Mouse (Mus musculus): ENCODE measurements at regions not wholly inside any gene's neighbourhood (a gene's known extent, or its start where the extent isn't known, plus 50 kb on each side); places are given as distances from the start of the nearest gene placed in this dataset.
A peak's percentile ranks its signal among the peaks of the same experiment; 100 is the strongest.

- DNase-seq (ENCODE audit: low spot score) (no peak), ATAC-seq (ENCODE audit: low FRiP score) (no peak)
- WGBS: 80% methylated on average over 4 of the region's 4 CpGs
- Histone ChIP-seq H3K9ac (replicated peaks; ENCODE audit: low read length, poor library complexity, severe bottlenecking) (no peak overlapping the region), H3K4me3 (ENCODE audit: low read depth, low read length) (no peak overlapping the region), H3K4me1 (ENCODE audit: insufficient read depth, low read length) (no peaks in the 10 kb centered on the region), H3K4me2 (ENCODE audit: low read depth, low read length, poor library complexity, severe bottlenecking) (no peak overlapping the region), H3K27ac (ENCODE audit: low read depth, low read length) (no peak overlapping the region), H3K9me3 (ENCODE audit: low read length) (no peaks in the 10 kb centered on the region), H3K36me3 (ENCODE audit: insufficient read depth, low read length) (no peaks in the 10 kb centered on the region), H3K27me3 (ENCODE audit: insufficient read depth, low read length) (no peaks in the 10 kb centered on the region)
- TF ChIP-seq CTCF (IDR thresholded peaks at IDR 0.05): no peak
Measured at GRCm38 (mm10) chr3:118102635-118103034, 233.9 kb upstream of the Snx7 start.

DNA sequence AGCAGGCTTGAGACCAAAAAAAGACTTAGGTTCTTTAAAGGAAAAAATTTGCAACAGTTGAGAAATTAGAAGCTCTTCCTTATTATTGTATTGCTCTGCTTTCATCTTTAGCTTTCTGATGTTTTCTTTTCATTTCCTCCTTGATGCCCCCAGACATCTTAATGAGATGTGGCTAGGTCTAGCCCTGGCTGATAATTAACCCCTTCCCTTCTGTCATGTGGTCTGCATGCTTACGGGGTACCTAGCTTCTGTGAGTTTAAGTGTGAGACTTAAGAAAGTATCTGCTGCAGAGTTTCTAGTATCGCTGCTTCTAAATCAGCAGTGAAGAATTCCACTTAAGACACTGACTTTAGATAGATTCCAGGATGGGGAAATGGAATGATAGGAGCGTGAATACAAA, 215.8 kb upstream of the Snx7 start:
- no peak for ATAC-seq (ENCODE audit: low FRiP score)
- TF ChIP-seq CTCF (IDR thresholded peaks at IDR 0.05): no peak

DNA sequence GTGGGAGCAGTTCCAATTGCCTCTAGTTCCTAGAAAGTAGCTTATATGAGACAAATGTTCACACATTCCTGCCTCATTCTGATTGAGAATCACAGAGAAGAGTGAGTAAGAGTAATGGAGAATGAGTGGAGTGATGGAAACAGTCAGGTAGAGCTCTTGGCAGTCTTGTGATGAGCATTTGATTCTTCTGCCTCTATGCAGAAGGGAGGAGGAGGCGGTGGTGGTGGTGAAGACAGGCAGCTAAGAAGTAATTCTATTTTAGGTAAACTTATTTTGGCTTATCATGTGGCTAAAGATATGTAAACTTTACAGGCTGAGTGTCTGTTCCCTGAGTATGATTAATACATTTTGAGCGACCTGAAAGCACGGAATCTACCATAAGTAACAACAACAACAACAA, 203.6 kb upstream of the Snx7 start:
- Histone ChIP-seq H3K27ac (ENCODE audit: low read depth, low read length) (no peak overlapping the region), H3K4me1 (ENCODE audit: insufficient read depth, low read length) (no peaks in the 10 kb centered on the region), H3K4me3 (ENCODE audit: low read depth, low read length) (no peak overlapping the region), H3K9me3 (ENCODE audit: low read length) (no peaks in the 10 kb centered on the region), H3K4me2 (ENCODE audit: low read depth, low read length, poor library complexity, severe bottlenecking) (no peak overlapping the region), H3K36me3 (ENCODE audit: insufficient read depth, low read length) (no peaks in the 10 kb centered on the region), H3K9ac (replicated peaks; ENCODE audit: low read length, poor library complexity, severe bottlenecking) (no peak overlapping the region), H3K27me3 (ENCODE audit: insufficient read depth, low read length) (no peaks in the 10 kb centered on the region)
- ATAC-seq (ENCODE audit: low FRiP score) (no peak), DNase-seq (ENCODE audit: low spot score) (no peak)
- WGBS: 93% methylated on average over 3 of the region's 3 CpGs
- no peak for TF ChIP-seq CTCF (IDR thresholded peaks at IDR 0.05)

More for the DNA sequence above, 215.8 kb upstream of the Snx7 start:
- Histone ChIP-seq H3K4me3 (ENCODE audit: low read depth, low read length) (no peak overlapping the region), H3K27ac (ENCODE audit: low read depth, low read length) (no peak overlapping the region), H3K9me3 (ENCODE audit: low read length) (no peaks in the 10 kb centered on the region), H3K4me2 (ENCODE audit: low read depth, low read length, poor library complexity, severe bottlenecking) (no peak overlapping the region), H3K36me3 (ENCODE audit: insufficient read depth, low read length) (no peaks in the 10 kb centered on the region), H3K9ac (replicated peaks; ENCODE audit: low read length, poor library complexity, severe bottlenecking) (no peak overlapping the region), H3K27me3 (ENCODE audit: insufficient read depth, low read length) (no peaks in the 10 kb centered on the region), H3K4me1 (ENCODE audit: insufficient read depth, low read length) (no peaks in the 10 kb centered on the region)
- WGBS: 78% methylated on average over 3 of the region's 3 CpGs
- no peak for DNase-seq (ENCODE audit: low spot score)

DNA sequence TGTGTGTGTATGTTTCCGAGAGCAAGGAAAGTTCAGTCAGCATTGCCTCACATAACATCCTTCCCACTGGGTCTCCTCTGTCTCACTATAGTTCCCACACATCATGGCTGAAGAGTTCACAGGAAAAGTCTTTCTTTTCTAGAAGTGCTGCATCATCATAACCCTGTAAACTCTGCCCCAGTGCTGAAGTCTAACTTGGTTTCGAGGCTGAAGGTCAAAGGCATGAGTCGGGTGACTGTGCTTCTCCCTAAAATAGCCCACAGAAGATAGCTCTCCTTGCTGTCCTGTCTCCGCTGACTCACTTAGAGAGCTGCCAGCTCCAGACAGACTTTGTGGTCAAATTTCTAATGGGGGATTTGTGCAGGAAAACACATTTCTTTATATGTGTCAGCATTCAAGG, 201.4 kb upstream of the Snx7 start:
- no peak for DNase-seq (ENCODE audit: low spot score)
- Histone ChIP-seq H3K27me3 (ENCODE audit: insufficient read depth, low read length) (no peaks in the 10 kb centered on the region), H3K36me3 (ENCODE audit: insufficient read depth, low read length) (no peaks in the 10 kb centered on the region), H3K4me2 (ENCODE audit: low read depth, low read length, poor library complexity, severe bottlenecking) (no peak overlapping the region), H3K9me3 (ENCODE audit: low read length) (no peaks in the 10 kb centered on the region), H3K27ac (ENCODE audit: low read depth, low read length) (no peak overlapping the region), H3K9ac (replicated peaks; ENCODE audit: low read length, poor library complexity, severe bottlenecking) (no peak overlapping the region), H3K4me1 (ENCODE audit: insufficient read depth, low read length) (no peaks in the 10 kb centered on the region), H3K4me3 (ENCODE audit: low read depth, low read length) (no peak overlapping the region)
- WGBS: 91% methylated on average over 4 of the region's 4 CpGs
- no peak for TF ChIP-seq CTCF (IDR thresholded peaks at IDR 0.05)
- no peak for ATAC-seq (ENCODE audit: low FRiP score)

GRCm38 (mm10) chr3:118063679-118064078, 194.9 kb upstream of the Snx7 start:
- H3K4me2 ChIP-seq (ENCODE audit: low read depth, low read length, poor library complexity, severe bottlenecking): no peak overlapping the region
- no peak overlapping the region for H3K9ac ChIP-seq (replicated peaks; ENCODE audit: low read length, poor library complexity, severe bottlenecking)
- peak; percentile 7 for DNase-seq (ENCODE audit: low spot score)
- no peak for ATAC-seq (ENCODE audit: low FRiP score)
- H3K4me3 ChIP-seq (ENCODE audit: low read depth, low read length): no peak overlapping the region
- no peaks in the 10 kb centered on the region for H3K4me1 ChIP-seq (ENCODE audit: insufficient read depth, low read length)
- H3K27ac ChIP-seq (ENCODE audit: low read depth, low read length): no peak overlapping the region
- no peaks in the 10 kb centered on the region for H3K36me3 ChIP-seq (ENCODE audit: insufficient read depth, low read length)
- no peak for TF ChIP-seq CTCF (IDR thresholded peaks at IDR 0.05)
- 35% methylated on average over 2 of the region's 2 CpGs for WGBS
- H3K27me3 ChIP-seq (ENCODE audit: insufficient read depth, low read length): no peaks in the 10 kb centered on the region
- H3K9me3 ChIP-seq (ENCODE audit: low read length): no peaks in the 10 kb centered on the region

- no peaks in the 10 kb centered on the region for H3K36me3 ChIP-seq (ENCODE audit: insufficient read depth, low read length)
- H3K9me3 ChIP-seq (ENCODE audit: low read length): no peaks in the 10 kb centered on the region
- DNase-seq (ENCODE audit: low spot score) (no peak), ATAC-seq (ENCODE audit: low FRiP score) (no peak)
- H3K4me2 ChIP-seq (ENCODE audit: low read depth, low read length, poor library complexity, severe bottlenecking): no peak overlapping the region
- H3K4me1 ChIP-seq (ENCODE audit: insufficient read depth, low read length): no peaks in the 10 kb centered on the region
- no peak overlapping the region for H3K27ac ChIP-seq (ENCODE audit: low read depth, low read length)
- TF ChIP-seq CTCF (IDR thresholded peaks at IDR 0.05): no peak
- H3K4me3 ChIP-seq (ENCODE audit: low read depth, low read length): no peak overlapping the region
- no peak overlapping the region for H3K9ac ChIP-seq (replicated peaks; ENCODE audit: low read length, poor library complexity, severe bottlenecking)
- 94% methylated on average over 1 of the region's 1 CpGs for WGBS
- H3K27me3 ChIP-seq (ENCODE audit: insufficient read depth, low read length): no peaks in the 10 kb centered on the region
Measured at GRCm38 (mm10) chr3:118062569-118062968, 193.8 kb upstream of the Snx7 start.
